Mouse (Mus musculus) lung, embryonic 16.5 days (tissue): ENCODE data around the gene Gpr179. TPM values are rescaled to one million over a fixed set of nuclear protein-coding genes. Genes with fewer than 3 reads are reported as not detected.

ENCODE experiments used
- ATAC-seq: fragments of 200-750 bp; cut with Nextera tagmentation; 2 replicates; pipeline ENCODE4 v1.8.0; 2017; ENCODE audit warnings: low read depth, mild to moderate bottlenecking, moderate library complexity
- H3K27ac ChIP-seq: fragments of 300-500 bp; sonication (generic); 2 replicates; pipeline ENCODE4 v1.5.1; 2014; ENCODE audit warnings: mild to moderate bottlenecking, control low read depth, low read length
- H3K27me3 ChIP-seq: fragments of 300-500 bp; sonication (generic); 2 replicates; pipeline ENCODE4 v1.6.1; 2014; ENCODE audit warnings: low read depth, low read length, mixed read lengths; ENCODE audit not compliant: control insufficient read depth, insufficient read depth
- H3K36me3 ChIP-seq: fragments of 300-500 bp; sonication (generic); 2 replicates; pipeline ENCODE4 v1.6.1; 2014; ENCODE audit warnings: low read length; ENCODE audit not compliant: control insufficient read depth, insufficient read depth
- H3K4me1 ChIP-seq: fragments of 300-500 bp; sonication (generic); replicated peaks from 2 replicates; pipeline ENCODE4 v1.6.1; 2014; ENCODE audit warnings: low read length, mixed read lengths; ENCODE audit not compliant: control insufficient read depth, insufficient read depth
- H3K4me2 ChIP-seq: fragments of 300-500 bp; sonication (generic); 2 replicates; pipeline ENCODE4 v1.6.1; 2014; ENCODE audit warnings: low read depth, low read length, control low read depth
- H3K4me3 ChIP-seq: fragments of 300-500 bp; sonication (generic); 2 replicates; pipeline ENCODE4 v1.5.1; 2014; ENCODE audit warnings: mild to moderate bottlenecking, low read length, control low read depth
- H3K9ac ChIP-seq: fragments of 300-500 bp; sonication (generic); 2 replicates; pipeline ENCODE4 v1.6.1; 2014; ENCODE audit warnings: low read length, control low read depth
- H3K9me3 ChIP-seq: fragments of 300-500 bp; sonication (generic); 2 replicates; pipeline ENCODE4 v1.6.1; 2016; ENCODE audit warnings: low read length; ENCODE audit not compliant: control insufficient read depth
- WGBS: fragments of 180-500 bp; shearing (Covaris S2); extraction: QIAGEN DNeasy Blood & Tissue Kit; methylation state at CpG from one replicate; pipeline ENCODE4 v1.1.7; 2014; 5-methylcytosine and 5-hydroxymethylcytosine counted together
- polyA plus RNA-seq: library from polyadenylated mRNA; unstranded; fragments of >200 nt; fragmentation: Nextera tagmentation; extraction: Ambion mirVana; gene quantifications from 2 replicates; pipeline ENCODE4 v1.2.1, GENCODE M21; 2015

Gene Gpr179
- polyA plus RNA-seq, 1 experiment from 2014 or later: 0.11 TPM

DNA sequence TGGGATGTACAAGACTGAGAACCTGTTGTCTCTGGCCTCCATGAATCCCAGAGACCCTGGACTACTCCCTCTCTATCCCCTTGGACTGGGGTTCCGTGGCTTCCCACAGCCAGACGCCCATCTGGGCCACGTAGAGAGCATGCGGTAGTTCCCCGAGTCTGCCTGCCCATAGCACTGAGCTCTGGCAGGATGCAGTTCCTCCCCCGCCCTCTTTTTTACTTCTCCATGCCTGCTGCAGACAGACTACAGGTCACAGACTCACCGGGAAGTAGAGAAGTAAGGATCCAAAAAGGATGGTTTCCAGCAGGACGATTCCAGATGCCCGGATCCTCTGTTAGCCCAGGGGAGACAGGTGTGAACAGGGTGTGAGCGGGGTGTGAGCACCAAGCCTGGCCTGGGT, 6.4 kb downstream of the Gpr179 start:
- 53% methylated on average over 10 of the region's 10 CpGs for WGBS
- no peaks in the 10 kb centered on the region for H3K27me3 ChIP-seq
- H3K4me1 ChIP-seq: peaks cover 17% of the 10 kb centered on the region
- no peak overlapping the region for H3K4me3 ChIP-seq
- H3K27ac ChIP-seq: no peak overlapping the region
- no peak overlapping the region for H3K9ac ChIP-seq
- H3K9me3 ChIP-seq: no peaks in the 10 kb centered on the region
- no peak overlapping the region for H3K4me2 ChIP-seq
- H3K36me3 ChIP-seq: no peaks in the 10 kb centered on the region
- no peak for ATAC-seq

- Histone ChIP-seq H3K4me3 (no peak overlapping the region), H3K4me1 (peaks cover 11% of the 10 kb centered on the region), H3K9me3 (no peaks in the 10 kb centered on the region), H3K27me3 (no peaks in the 10 kb centered on the region), H3K27ac (no peak overlapping the region), H3K36me3 (no peaks in the 10 kb centered on the region), H3K9ac (no peak overlapping the region), H3K4me2 (peak overlapping the region; percentile 22)
- peak; percentile 44; the same call in 1 of the 2 replicates for ATAC-seq
- WGBS: 25% methylated on average over 17 of the region's 17 CpGs
Observed at GRCm38 (mm10) chr11:97343619-97344018, 8.3 kb downstream of the Gpr179 start.

DNA sequence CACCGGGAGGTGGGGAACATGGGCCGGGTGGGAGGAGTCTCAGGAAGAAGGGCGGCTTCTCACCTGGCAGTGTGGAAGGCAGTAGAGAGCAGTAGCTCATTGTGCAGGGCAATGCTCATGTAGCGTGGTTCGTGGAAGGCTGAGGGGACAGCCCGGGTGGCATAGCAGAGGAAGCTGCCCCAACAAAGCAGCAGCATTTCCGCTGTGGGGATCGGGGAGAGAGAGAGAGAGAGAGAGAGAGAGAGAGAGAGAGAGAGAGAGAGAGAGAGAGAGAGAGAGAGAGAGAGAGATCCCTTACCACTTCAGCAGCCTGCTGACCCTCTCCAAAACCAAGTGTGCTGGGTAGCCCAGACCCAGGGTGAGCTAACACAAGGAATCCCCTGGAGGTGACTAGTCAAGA, 8.7 kb downstream of the Gpr179 start:
- Histone ChIP-seq H3K4me1 (peaks cover 16% of the 10 kb centered on the region), H3K9me3 (no peaks in the 10 kb centered on the region), H3K27me3 (no peaks in the 10 kb centered on the region), H3K4me2 (no peak overlapping the region; the same call in 1 of the 2 replicates), H3K27ac (no peak overlapping the region), H3K4me3 (no peak overlapping the region), H3K9ac (no peak overlapping the region), H3K36me3 (no peaks in the 10 kb centered on the region)
- 34% methylated on average over 8 of the region's 8 CpGs for WGBS
- no peak for ATAC-seq

- 8% methylated on average over 17 of the region's 17 CpGs for WGBS
- H3K4me1 ChIP-seq: peaks cover 22% of the 10 kb centered on the region
- no peaks in the 10 kb centered on the region for H3K27me3 ChIP-seq
- peak overlapping the region; percentile 59 for H3K4me2 ChIP-seq
- peak overlapping the region; percentile 94 for H3K27ac ChIP-seq
- H3K36me3 ChIP-seq: no peaks in the 10 kb centered on the region
- peak overlapping the region; percentile 31 for H3K4me3 ChIP-seq
- ATAC-seq: peak; percentile 69
- H3K9ac ChIP-seq: peak overlapping the region; percentile 64
- no peaks in the 10 kb centered on the region for H3K9me3 ChIP-seq
Observed at GRCm38 (mm10) chr11:97338977-97339315, 12.9 kb downstream of the Gpr179 start.

- peak overlapping the region; percentile 64 for H3K9ac ChIP-seq
Observed at GRCm38 (mm10) chr11:97338302-97338976, 13.4 kb downstream of the Gpr179 start.

GRCm38 (mm10) chr11:97337363-97337762, 14.5 kb downstream of the Gpr179 start:
- Histone ChIP-seq H3K27me3 (no peaks in the 10 kb centered on the region), H3K9me3 (no peaks in the 10 kb centered on the region), H3K4me3 (no peak overlapping the region), H3K9ac (no peak overlapping the region), H3K27ac (no peak overlapping the region), H3K4me1 (peaks cover 19% of the 10 kb centered on the region), H3K36me3 (no peaks in the 10 kb centered on the region), H3K4me2 (no peak overlapping the region)
- no peak for ATAC-seq
- WGBS: 81% methylated on average over 12 of the region's 12 CpGs

More at GRCm38 (mm10) chr11:97338302-97338976, 13.4 kb downstream of the Gpr179 start:
- ATAC-seq: peak; percentile 80
- Histone ChIP-seq H3K4me2 (peak overlapping the region; percentile 59), H3K27me3 (no peaks in the 10 kb centered on the region), H3K4me3 (peak overlapping the region; percentile 31), H3K27ac (peak overlapping the region; percentile 94), H3K4me1 (peaks cover 19% of the 10 kb centered on the region), H3K36me3 (no peaks in the 10 kb centered on the region), H3K9me3 (no peaks in the 10 kb centered on the region)
- 26% methylated on average over 21 of the region's 21 CpGs for WGBS

- H3K27me3 ChIP-seq: no peaks in the 10 kb centered on the region
- H3K4me1 ChIP-seq: peaks cover 19% of the 10 kb centered on the region
- H3K9me3 ChIP-seq: no peaks in the 10 kb centered on the region
- H3K4me3 ChIP-seq: no peak overlapping the region
- H3K36me3 ChIP-seq: no peaks in the 10 kb centered on the region
- H3K9ac ChIP-seq: no peak overlapping the region
- no peak for ATAC-seq
- WGBS: 61% methylated on average over 14 of the region's 14 CpGs
- no peak overlapping the region for H3K27ac ChIP-seq
- no peak overlapping the region for H3K4me2 ChIP-seq
Observed at GRCm38 (mm10) chr11:97336751-97337345, 15.0 kb downstream of the Gpr179 start.

DNA sequence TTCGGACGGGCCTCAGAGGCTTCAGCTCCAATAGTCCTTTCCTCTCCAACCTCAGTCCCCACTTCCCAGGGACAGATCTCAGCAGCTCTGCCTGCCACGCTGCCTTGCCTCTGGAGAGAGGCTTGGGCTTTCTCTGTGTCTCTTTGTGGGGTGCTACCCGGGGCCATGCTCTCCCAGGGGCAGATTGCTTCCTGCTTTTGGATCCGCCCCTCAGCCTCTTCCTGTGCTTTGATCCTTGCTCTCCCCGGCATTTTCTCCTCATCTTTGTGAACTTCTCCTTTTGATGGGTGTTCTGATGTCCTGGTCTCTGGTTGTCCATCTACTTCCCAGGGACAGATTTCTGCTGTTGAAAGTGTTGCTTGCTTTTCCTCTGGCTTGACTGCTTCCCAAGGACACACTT, 15.6 kb downstream of the Gpr179 start:
- no peak overlapping the region for H3K9ac ChIP-seq
- H3K27me3 ChIP-seq: no peaks in the 10 kb centered on the region
- H3K4me2 ChIP-seq: no peak overlapping the region
- ATAC-seq: no peak
- no peaks in the 10 kb centered on the region for H3K9me3 ChIP-seq
- 42% methylated on average over 6 of the region's 6 CpGs for WGBS
- peaks cover 19% of the 10 kb centered on the region for H3K4me1 ChIP-seq
- H3K36me3 ChIP-seq: no peaks in the 10 kb centered on the region
- H3K27ac ChIP-seq: no peak overlapping the region
- H3K4me3 ChIP-seq: no peak overlapping the region

- WGBS: 73% methylated on average over 9 of the region's 9 CpGs
- H3K4me1 ChIP-seq: peaks cover 19% of the 10 kb centered on the region
Observed at GRCm38 (mm10) chr11:97334400-97334799, 17.5 kb downstream of the Gpr179 start.

More at GRCm38 (mm10) chr11:97334400-97334799, 17.5 kb downstream of the Gpr179 start:
- Histone ChIP-seq H3K4me3 (no peak overlapping the region), H3K9ac (no peak overlapping the region), H3K36me3 (no peaks in the 10 kb centered on the region), H3K9me3 (no peaks in the 10 kb centered on the region), H3K4me2 (no peak overlapping the region), H3K27ac (no peak overlapping the region; the same call in 1 of the 2 replicates), H3K27me3 (no peaks in the 10 kb centered on the region)
- no peak for ATAC-seq
